Mouse (Mus musculus): ENCODE results near the gene Zpld1. TPM values are rescaled to one million over a fixed set of nuclear protein-coding genes. Genes with fewer than 3 reads are reported as not detected.

The Zpld1 gene
- not detected in 2 replicates for polyA plus RNA-seq (2015; fragmentation: Nextera tagmentation; extraction: Ambion mirVana)

DNA sequence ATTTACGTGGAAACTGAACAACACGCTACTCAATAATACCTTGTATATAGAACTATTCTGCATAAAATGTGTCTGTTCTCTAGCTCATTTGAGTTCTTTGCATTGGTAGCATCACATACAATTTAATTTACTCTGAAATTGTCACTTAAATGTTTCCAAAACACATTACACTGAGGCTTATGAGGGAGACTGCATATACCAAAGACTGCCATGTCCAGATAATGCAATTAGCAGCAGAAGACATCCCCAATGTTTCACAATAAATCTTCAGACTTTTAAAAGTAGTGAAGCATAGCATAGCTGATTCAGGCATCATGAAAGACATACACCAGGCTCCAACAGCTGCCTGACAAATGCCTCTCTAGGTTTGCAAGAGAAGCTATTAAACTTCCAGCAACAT, at the start of gene Zpld1:
Zpld1 (minus strand) TSS at position 101 of the 400 bp plus-strand sequence.
- Histone ChIP-seq H3K9ac (no peak within 1 kb of the TSS), H3K4me2 (no peak within 1 kb of the TSS), H3K9me3 (replicated peaks) (no peaks in the 10 kb centered on the region), H3K27me3 (no peaks in the 10 kb centered on the region), H3K4me1 (replicated peaks) (no peaks in the 10 kb centered on the region), H3K4me3 (no peak within 1 kb of the TSS), H3K36me3 (no peaks in the 10 kb centered on the region), H3K27ac (no peak within 1 kb of the TSS)
- WGBS = 92% methylated on average over 2 of the region's 2 CpGs
- no peak for ATAC-seq (replicated peaks; ENCODE audit: insufficient number of reproducible peaks, insufficient read depth, low FRiP score, low read depth)

- no peak for ATAC-seq (replicated peaks; ENCODE audit: insufficient number of reproducible peaks, insufficient read depth, low FRiP score, low read depth)
- H3K4me3 ChIP-seq = no peak overlapping the region
These were observed 47.9 kb upstream of the Zpld1 start for GRCm38 (mm10) chr16:55345644-55346043.

DNA sequence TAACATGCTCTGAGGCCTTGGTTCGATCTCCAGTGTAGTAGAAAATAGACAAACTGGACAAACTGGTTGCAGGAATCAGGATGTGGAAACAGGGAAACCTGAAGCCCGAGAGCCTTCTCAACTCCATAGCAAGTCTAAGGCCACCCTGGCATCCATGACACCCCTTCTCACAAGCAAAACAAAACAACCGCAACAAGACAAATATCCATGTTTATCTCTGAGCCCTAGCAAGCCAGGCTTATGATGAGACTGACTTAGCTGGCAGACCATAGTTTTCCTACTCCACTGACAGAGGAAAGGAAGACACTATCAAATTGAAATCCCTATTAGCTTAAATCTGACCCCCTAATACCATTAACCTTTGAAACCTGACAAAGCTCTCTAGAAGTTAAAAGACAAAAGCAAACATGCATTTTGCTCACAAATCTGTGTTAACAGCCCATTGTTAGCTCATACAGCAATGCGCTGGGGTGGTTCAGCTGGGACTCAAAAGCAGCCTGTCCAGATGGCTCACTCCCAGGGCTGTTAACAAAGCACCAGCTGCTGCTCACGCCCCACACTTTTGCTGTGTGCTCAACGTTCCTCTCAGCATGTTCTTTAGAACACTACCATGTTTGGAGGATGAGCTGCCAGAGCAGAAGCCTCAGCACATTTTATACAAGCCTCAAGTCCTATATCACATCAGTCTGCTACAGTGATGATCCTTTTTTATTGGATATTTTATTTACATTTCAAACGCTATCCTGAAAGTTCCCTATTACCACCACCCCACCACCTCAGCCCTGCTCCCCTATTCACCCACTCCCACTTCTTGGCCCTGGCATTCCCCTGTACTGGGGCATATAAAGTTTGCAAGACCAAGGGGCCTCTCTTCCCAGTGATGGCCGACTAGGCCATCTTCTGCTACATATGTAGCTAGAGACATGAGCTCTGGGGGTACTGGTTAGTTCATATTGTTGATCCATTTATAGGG, 24.0 kb upstream of the Zpld1 start:
- Histone ChIP-seq H3K4me2 (no peak overlapping the region), H3K36me3 (no peaks in the 10 kb centered on the region), H3K4me3 (no peak overlapping the region), H3K9me3 (replicated peaks) (no peaks in the 10 kb centered on the region), H3K9ac (no peak overlapping the region), H3K27ac (no peak overlapping the region), H3K4me1 (replicated peaks) (no peaks in the 10 kb centered on the region), H3K27me3 (no peaks in the 10 kb centered on the region)
- 63% methylated on average over 8 of the region's 8 CpGs for WGBS
- ATAC-seq (replicated peaks; ENCODE audit: insufficient number of reproducible peaks, insufficient read depth, low FRiP score, low read depth) = no peak

More at GRCm38 (mm10) chr16:55345644-55346043, 47.9 kb upstream of the Zpld1 start:
- 69% methylated on average over 3 of the region's 3 CpGs for WGBS
- Histone ChIP-seq H3K4me1 (replicated peaks) (no peaks in the 10 kb centered on the region), H3K9ac (no peak overlapping the region), H3K27ac (no peak overlapping the region), H3K27me3 (no peaks in the 10 kb centered on the region), H3K9me3 (replicated peaks) (no peaks in the 10 kb centered on the region), H3K4me2 (no peak overlapping the region), H3K36me3 (no peaks in the 10 kb centered on the region)

DNA sequence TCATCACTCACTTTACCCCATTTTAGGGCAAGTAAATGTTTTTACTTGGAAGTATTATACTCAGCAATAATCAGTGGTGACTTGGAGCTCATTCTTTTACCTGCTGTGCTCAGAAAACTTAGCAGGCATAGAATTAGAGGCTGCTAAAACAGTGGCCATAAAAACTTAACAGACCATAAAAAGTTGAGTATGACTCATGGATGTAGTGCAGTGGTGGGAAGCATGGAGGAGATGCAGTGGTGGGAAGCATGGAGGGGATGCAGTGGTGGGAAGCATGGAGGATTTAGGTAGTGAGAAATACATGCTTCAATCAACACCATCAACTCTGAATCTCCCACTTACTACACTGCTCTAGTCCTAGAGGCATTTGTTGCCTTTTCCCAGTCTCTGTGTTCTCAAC, 19.2 kb upstream of the Zpld1 start:
- Histone ChIP-seq H3K27ac (no peak overlapping the region), H3K4me3 (no peak overlapping the region), H3K9me3 (replicated peaks) (no peaks in the 10 kb centered on the region), H3K27me3 (no peaks in the 10 kb centered on the region), H3K4me1 (replicated peaks) (no peaks in the 10 kb centered on the region), H3K36me3 (no peaks in the 10 kb centered on the region), H3K9ac (no peak overlapping the region), H3K4me2 (no peak overlapping the region)
- no peak for ATAC-seq (replicated peaks; ENCODE audit: insufficient number of reproducible peaks, insufficient read depth, low FRiP score, low read depth)

DNA sequence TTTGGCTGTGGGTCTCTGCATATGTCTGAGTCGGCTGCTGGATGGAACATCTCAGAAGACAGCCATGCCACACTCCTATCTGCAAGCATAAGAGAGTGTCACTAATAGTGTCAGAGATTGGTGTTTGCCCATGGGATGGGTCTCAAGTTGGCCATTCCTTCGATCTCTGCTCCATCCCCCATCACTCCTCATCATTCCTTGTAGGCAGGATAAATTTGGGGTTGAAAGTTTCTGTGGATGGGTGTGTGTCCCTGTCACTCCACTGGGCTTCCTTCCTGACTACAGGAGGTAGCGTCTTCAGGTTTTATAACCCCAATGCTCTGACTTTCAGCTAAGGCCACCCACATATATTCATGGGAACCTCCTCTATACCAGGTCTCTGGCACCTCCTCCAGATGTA, 14.3 kb upstream of the Zpld1 start:
- Histone ChIP-seq H3K9ac (no peak overlapping the region), H3K4me2 (no peak overlapping the region), H3K27ac (no peak overlapping the region), H3K36me3 (no peaks in the 10 kb centered on the region), H3K27me3 (no peaks in the 10 kb centered on the region), H3K4me3 (no peak overlapping the region), H3K4me1 (replicated peaks) (no peaks in the 10 kb centered on the region), H3K9me3 (replicated peaks) (no peaks in the 10 kb centered on the region)
- ATAC-seq (replicated peaks; ENCODE audit: insufficient number of reproducible peaks, insufficient read depth, low FRiP score, low read depth) = no peak
- WGBS = 74% methylated on average over 3 of the region's 3 CpGs

GRCm38 (mm10) chr16:55282696-55283095, 15.1 kb downstream of the Zpld1 start:
- H3K36me3 ChIP-seq = no peaks in the 10 kb centered on the region
- H3K9ac ChIP-seq = no peak overlapping the region
- no peak for ATAC-seq (replicated peaks; ENCODE audit: insufficient number of reproducible peaks, insufficient read depth, low FRiP score, low read depth)
- no peaks in the 10 kb centered on the region for H3K9me3 ChIP-seq (replicated peaks)
- WGBS = 67% methylated on average over 2 of the region's 2 CpGs
- no peak overlapping the region for H3K4me3 ChIP-seq
- H3K4me2 ChIP-seq = no peak overlapping the region
- no peaks in the 10 kb centered on the region for H3K27me3 ChIP-seq
- no peaks in the 10 kb centered on the region for H3K4me1 ChIP-seq (replicated peaks)
- no peak overlapping the region for H3K27ac ChIP-seq

DNA sequence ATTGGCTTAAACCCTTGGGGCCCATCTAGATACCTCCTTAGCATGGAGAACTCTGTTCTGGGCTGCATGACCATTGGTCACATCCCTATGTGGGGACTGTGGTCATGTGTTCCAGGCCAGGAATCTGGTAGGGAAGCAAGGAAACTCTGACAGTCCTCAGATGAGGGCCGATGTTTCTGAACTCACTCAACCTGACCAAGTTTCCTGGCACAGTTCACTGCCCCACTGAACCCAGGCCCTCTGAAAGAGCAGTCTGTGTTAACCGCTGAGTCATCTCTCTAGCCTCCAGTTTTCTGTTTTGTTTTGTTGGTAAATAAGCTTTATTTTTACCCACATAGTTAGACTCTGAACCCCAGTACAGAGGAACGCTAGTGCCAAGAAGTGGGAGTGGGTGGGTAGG, 20.3 kb downstream of the Zpld1 start:
- no peaks in the 10 kb centered on the region for H3K36me3 ChIP-seq
- no peak overlapping the region for H3K4me2 ChIP-seq
- 86% methylated on average over 3 of the region's 3 CpGs for WGBS
- H3K27ac ChIP-seq = no peak overlapping the region
- H3K9ac ChIP-seq = no peak overlapping the region
- H3K9me3 ChIP-seq (replicated peaks) = no peaks in the 10 kb centered on the region
- no peaks in the 10 kb centered on the region for H3K27me3 ChIP-seq
- H3K4me1 ChIP-seq (replicated peaks) = no peaks in the 10 kb centered on the region
- H3K4me3 ChIP-seq = no peak overlapping the region
- no peak for ATAC-seq (replicated peaks; ENCODE audit: insufficient number of reproducible peaks, insufficient read depth, low FRiP score, low read depth)

DNA sequence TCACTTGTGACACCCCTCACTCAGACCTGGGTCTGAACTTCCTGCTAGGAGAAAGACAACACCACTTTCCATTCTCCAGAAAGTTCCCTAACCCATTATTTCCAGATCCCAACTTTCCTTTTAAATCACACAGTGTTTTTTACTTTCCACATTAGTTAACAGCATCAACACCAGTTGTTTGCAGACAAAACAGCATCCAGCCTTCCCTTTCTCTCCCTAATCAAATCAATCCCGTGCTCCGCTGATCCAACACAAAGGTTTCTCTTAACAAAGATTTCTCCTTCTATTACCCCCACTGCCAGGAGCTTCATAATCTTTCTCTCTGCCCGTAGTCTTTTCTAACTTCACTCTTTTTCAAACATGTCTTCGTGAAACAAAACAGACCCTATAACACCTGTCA, 32.5 kb downstream of the Zpld1 start:
- 45% methylated on average over 4 of the region's 4 CpGs for WGBS
- no peak for ATAC-seq (replicated peaks; ENCODE audit: insufficient number of reproducible peaks, insufficient read depth, low FRiP score, low read depth)
- no peak overlapping the region for H3K9ac ChIP-seq

GRCm38 (mm10) chr16:55260862-55261574, 36.8 kb downstream of the Zpld1 start:
- H3K27ac ChIP-seq = no peak overlapping the region
- H3K9me3 ChIP-seq (replicated peaks) = no peaks in the 10 kb centered on the region
- no peak overlapping the region for H3K4me2 ChIP-seq
- 52% methylated on average over 7 of the region's 7 CpGs for WGBS
- no peak overlapping the region for H3K9ac ChIP-seq
- ATAC-seq (replicated peaks; ENCODE audit: insufficient number of reproducible peaks, insufficient read depth, low FRiP score, low read depth) = no peak
- H3K4me1 ChIP-seq (replicated peaks) = no peaks in the 10 kb centered on the region
- no peak overlapping the region for H3K4me3 ChIP-seq
- no peaks in the 10 kb centered on the region for H3K36me3 ChIP-seq
- no peaks in the 10 kb centered on the region for H3K27me3 ChIP-seq

More for the DNA sequence above, 32.5 kb downstream of the Zpld1 start:
- no peaks in the 10 kb centered on the region for H3K9me3 ChIP-seq (replicated peaks)
- no peaks in the 10 kb centered on the region for H3K27me3 ChIP-seq
- no peaks in the 10 kb centered on the region for H3K4me1 ChIP-seq (replicated peaks)
- no peak overlapping the region for H3K4me3 ChIP-seq
- H3K4me2 ChIP-seq = no peak overlapping the region
- no peaks in the 10 kb centered on the region for H3K36me3 ChIP-seq
- H3K27ac ChIP-seq = no peak overlapping the region

- Histone ChIP-seq H3K36me3 (no peaks in the 10 kb centered on the region), H3K27ac (no peak overlapping the region), H3K9me3 (replicated peaks) (no peaks in the 10 kb centered on the region), H3K9ac (no peak overlapping the region), H3K27me3 (no peaks in the 10 kb centered on the region), H3K4me3 (no peak overlapping the region), H3K4me1 (replicated peaks) (no peaks in the 10 kb centered on the region), H3K4me2 (no peak overlapping the region)
- no peak for ATAC-seq (replicated peaks; ENCODE audit: insufficient number of reproducible peaks, insufficient read depth, low FRiP score, low read depth)
- 85% methylated on average over 6 of the region's 6 CpGs for WGBS
These were observed 38.1 kb downstream of the Zpld1 start for GRCm38 (mm10) chr16:55259719-55260118.

- no peaks in the 10 kb centered on the region for H3K36me3 ChIP-seq
- H3K27ac ChIP-seq = no peak overlapping the region
- no peaks in the 10 kb centered on the region for H3K27me3 ChIP-seq
- no peaks in the 10 kb centered on the region for H3K4me1 ChIP-seq (replicated peaks)
- H3K9ac ChIP-seq = no peak overlapping the region
- no peak overlapping the region for H3K4me3 ChIP-seq
- H3K4me2 ChIP-seq = no peak overlapping the region
- no peaks in the 10 kb centered on the region for H3K9me3 ChIP-seq (replicated peaks)
- ATAC-seq (replicated peaks; ENCODE audit: insufficient number of reproducible peaks, insufficient read depth, low FRiP score, low read depth) = no peak
- WGBS = 71% methylated on average over 2 of the region's 2 CpGs
These were observed 56.8 kb downstream of the Zpld1 start for GRCm38 (mm10) chr16:55240996-55241395.
